Mouse (Mus musculus): ENCODE data around the gene Uchl3. TPM values are rescaled to one million over a fixed set of nuclear protein-coding genes. Genes with fewer than 3 reads are reported as not detected.

Uchl3 gene
- polyA plus RNA-seq, 1 experiment = 38.9 TPM

DNA sequence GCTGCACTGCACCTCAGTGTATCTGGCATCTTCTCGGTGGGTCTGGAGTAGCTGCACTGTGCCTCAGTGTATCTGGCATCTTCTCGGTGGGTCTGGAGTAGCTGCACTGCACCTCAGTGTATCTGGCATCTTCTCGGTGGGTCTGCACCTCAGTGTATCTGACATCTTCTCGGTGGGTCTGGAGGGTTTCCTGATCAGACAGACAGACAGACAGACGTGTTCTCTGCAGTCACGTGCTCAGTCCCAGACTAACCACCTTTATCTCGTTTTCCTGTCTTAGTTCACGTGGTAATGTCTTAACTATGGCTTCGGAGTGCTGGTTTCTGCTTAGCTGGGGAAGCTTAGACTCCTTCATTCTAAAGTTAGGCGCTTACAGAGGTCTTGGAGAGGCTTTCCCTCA lies 2.5 kb downstream of the Uchl3 start:
- Histone ChIP-seq H3K79me3 (ENCODE audit: low read depth) (peaks cover 15% of the 10 kb centered on the region), H3K27me3 (ENCODE audit: control insufficient read depth, insufficient read depth, insufficient read length) (no peaks in the 10 kb centered on the region), H3K79me2 (ENCODE audit: control insufficient read depth, insufficient read depth) (peaks cover 42% of the 10 kb centered on the region), H3ac (ENCODE audit: control insufficient read depth, insufficient read length, low read depth) (no peak overlapping the region), H3K36me3 (ENCODE audit: control insufficient read depth, insufficient read depth) (peaks cover 9% of the 10 kb centered on the region), H3K4me3 (ENCODE audit: insufficient read depth, poor library complexity, severe bottlenecking) (no peak overlapping the region)
- no peak for TF ChIP-seq USF1 (IDR thresholded peaks at IDR 0.05; ENCODE audit: low read depth)
- no peak for TF ChIP-seq MYOD1 (IDR thresholded peaks at IDR 0.05; ENCODE audit: control insufficient read depth, insufficient read length, low read depth)
- no peak for TF ChIP-seq CTCF (IDR thresholded peaks at IDR 0.05; ENCODE audit: control insufficient read depth, insufficient read depth, insufficient read length)
- no peak for TF ChIP-seq CEBPB (IDR thresholded peaks at IDR 0.05; ENCODE audit: low read depth)
- no peak for TF ChIP-seq FOSL1 (IDR thresholded peaks at IDR 0.05; ENCODE audit: insufficient read depth, low read length, poor library complexity, severe bottlenecking)
- TF ChIP-seq MAX (IDR thresholded peaks at IDR 0.05) = no peak
- TF ChIP-seq MYOG (IDR thresholded peaks at IDR 0.05; ENCODE audit: control insufficient read depth, extremely low read depth, insufficient read length) = no peak

DNA sequence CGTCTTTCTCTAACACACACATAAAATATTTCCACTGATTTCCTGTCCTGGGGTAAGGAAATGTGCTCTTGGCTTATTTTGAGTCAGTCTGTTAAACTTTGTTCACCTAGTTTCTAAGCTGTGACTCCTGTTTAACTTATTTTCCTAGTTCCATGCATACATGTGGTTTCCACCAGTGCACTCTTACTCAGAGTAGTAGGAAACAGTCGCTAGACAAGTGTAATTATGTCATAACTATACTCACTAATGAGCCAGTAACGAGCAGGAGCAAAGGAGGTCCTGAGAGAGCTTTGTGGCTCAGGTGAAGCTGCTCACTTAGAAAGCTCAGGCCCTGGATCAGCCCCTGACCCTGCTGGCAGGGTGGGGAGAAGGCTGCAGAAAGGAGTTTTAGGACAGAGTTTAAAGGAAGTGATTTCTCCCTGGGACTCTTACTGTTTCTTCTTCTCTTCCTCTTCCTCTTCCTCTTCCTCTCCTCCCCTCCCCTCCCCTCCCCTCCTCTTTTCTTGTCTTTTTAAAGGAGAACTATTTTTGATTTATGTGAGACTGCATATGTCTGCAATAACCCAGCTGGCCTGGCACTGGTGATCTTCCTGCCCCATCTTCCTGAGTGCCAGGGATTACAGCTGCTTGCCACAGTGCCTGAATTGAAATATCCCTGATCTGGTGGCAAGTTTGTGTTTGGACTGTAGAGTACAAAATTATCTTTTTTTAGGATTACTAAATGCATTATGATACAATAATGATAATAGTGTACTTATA lies 8.1 kb downstream of the Uchl3 start:
- peaks cover 16% of the 10 kb centered on the region for H3K79me2 ChIP-seq (ENCODE audit: control insufficient read depth, insufficient read depth)
- H3K4me3 ChIP-seq (ENCODE audit: insufficient read depth, poor library complexity, severe bottlenecking) = no peak overlapping the region
- no peaks in the 10 kb centered on the region for H3K27me3 ChIP-seq (ENCODE audit: control insufficient read depth, insufficient read depth, insufficient read length)
- peaks cover 23% of the 10 kb centered on the region for H3K36me3 ChIP-seq (ENCODE audit: control insufficient read depth, insufficient read depth)
- no peaks in the 10 kb centered on the region for H3K79me3 ChIP-seq (ENCODE audit: low read depth)
- no peak for TF ChIP-seq MYOD1 (IDR thresholded peaks at IDR 0.05; ENCODE audit: control insufficient read depth, insufficient read length, low read depth)
- TF ChIP-seq CTCF (IDR thresholded peaks at IDR 0.05; ENCODE audit: control insufficient read depth, insufficient read depth, insufficient read length) = no peak
- TF ChIP-seq FOSL1 (IDR thresholded peaks at IDR 0.05; ENCODE audit: insufficient read depth, low read length, poor library complexity, severe bottlenecking) = no peak
- no peak for TF ChIP-seq CEBPB (IDR thresholded peaks at IDR 0.05; ENCODE audit: low read depth)
- no peak for TF ChIP-seq MAX (IDR thresholded peaks at IDR 0.05)
- TF ChIP-seq MYOG (IDR thresholded peaks at IDR 0.05; ENCODE audit: control insufficient read depth, extremely low read depth, insufficient read length) = no peak
- TF ChIP-seq USF1 (IDR thresholded peaks at IDR 0.05; ENCODE audit: low read depth) = no peak
- H3ac ChIP-seq (ENCODE audit: control insufficient read depth, insufficient read length, low read depth) = no peak overlapping the region

DNA sequence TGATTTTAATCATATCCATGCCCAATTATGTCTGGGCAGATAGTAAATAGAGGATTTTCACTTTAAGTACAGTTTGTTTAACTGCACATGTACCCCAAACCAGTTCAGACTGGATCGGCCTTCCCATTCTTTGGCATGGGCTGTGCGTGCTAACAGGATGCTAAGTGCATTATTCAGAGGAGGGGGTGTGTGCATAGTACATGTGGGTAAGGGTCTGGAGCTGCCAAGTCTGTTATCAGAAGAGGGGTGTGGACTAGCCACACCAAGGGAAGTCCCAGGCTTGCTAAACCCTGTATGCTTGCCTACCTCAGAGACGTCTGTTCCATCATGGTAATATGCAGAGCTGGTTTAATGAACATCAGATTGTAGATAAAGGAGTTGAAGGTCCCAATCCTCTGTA lies 10.5 kb downstream of the Uchl3 start:
- no peaks in the 10 kb centered on the region for H3K79me3 ChIP-seq (ENCODE audit: low read depth)
- no peak overlapping the region for H3ac ChIP-seq (ENCODE audit: control insufficient read depth, insufficient read length, low read depth)
- H3K79me2 ChIP-seq (ENCODE audit: control insufficient read depth, insufficient read depth) = no peaks in the 10 kb centered on the region
- TF ChIP-seq CEBPB (IDR thresholded peaks at IDR 0.05; ENCODE audit: low read depth) (no peak), MYOG (IDR thresholded peaks at IDR 0.05; ENCODE audit: control insufficient read depth, extremely low read depth, insufficient read length) (no peak), MAX (IDR thresholded peaks at IDR 0.05) (no peak), CTCF (IDR thresholded peaks at IDR 0.05; ENCODE audit: control insufficient read depth, insufficient read depth, insufficient read length) (no peak), USF1 (IDR thresholded peaks at IDR 0.05; ENCODE audit: low read depth) (no peak), MYOD1 (IDR thresholded peaks at IDR 0.05; ENCODE audit: control insufficient read depth, insufficient read length, low read depth) (no peak), FOSL1 (IDR thresholded peaks at IDR 0.05; ENCODE audit: insufficient read depth, low read length, poor library complexity, severe bottlenecking) (no peak)
- H3K36me3 ChIP-seq (ENCODE audit: control insufficient read depth, insufficient read depth) = peaks cover 38% of the 10 kb centered on the region
- H3K27me3 ChIP-seq (ENCODE audit: control insufficient read depth, insufficient read depth, insufficient read length) = no peaks in the 10 kb centered on the region
- H3K4me3 ChIP-seq (ENCODE audit: insufficient read depth, poor library complexity, severe bottlenecking) = no peak overlapping the region

DNA sequence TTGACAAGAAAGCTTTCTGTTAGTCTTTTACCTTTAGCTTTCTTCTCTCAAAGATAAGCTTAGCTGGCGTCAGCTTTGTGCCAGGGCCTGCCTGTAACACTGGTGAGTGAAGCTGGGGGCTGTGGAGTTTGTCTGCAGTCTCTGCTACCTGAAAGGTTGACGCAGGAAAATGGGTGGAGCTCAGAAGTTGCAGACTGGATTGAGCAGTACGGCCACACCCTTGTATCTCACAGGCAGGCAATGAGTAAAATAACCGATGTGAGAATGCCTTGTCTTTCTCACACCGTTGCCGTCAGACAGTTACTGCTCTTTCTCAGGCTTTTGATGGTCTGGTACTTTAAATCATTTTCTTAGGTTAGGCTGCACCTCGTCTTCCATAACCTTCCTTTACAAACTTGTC lies 12.3 kb downstream of the Uchl3 start:
- Histone ChIP-seq H3K79me2 (ENCODE audit: control insufficient read depth, insufficient read depth) (no peaks in the 10 kb centered on the region), H3K36me3 (ENCODE audit: control insufficient read depth, insufficient read depth) (peaks cover 39% of the 10 kb centered on the region), H3K27me3 (ENCODE audit: control insufficient read depth, insufficient read depth, insufficient read length) (no peaks in the 10 kb centered on the region), H3K79me3 (ENCODE audit: low read depth) (no peaks in the 10 kb centered on the region), H3ac (ENCODE audit: control insufficient read depth, insufficient read length, low read depth) (no peak overlapping the region), H3K4me3 (ENCODE audit: insufficient read depth, poor library complexity, severe bottlenecking) (no peak overlapping the region)
- TF ChIP-seq CTCF (IDR thresholded peaks at IDR 0.05; ENCODE audit: control insufficient read depth, insufficient read depth, insufficient read length) (no peak), FOSL1 (IDR thresholded peaks at IDR 0.05; ENCODE audit: insufficient read depth, low read length, poor library complexity, severe bottlenecking) (no peak), USF1 (IDR thresholded peaks at IDR 0.05; ENCODE audit: low read depth) (no peak), MYOD1 (IDR thresholded peaks at IDR 0.05; ENCODE audit: control insufficient read depth, insufficient read length, low read depth) (no peak)

DNA sequence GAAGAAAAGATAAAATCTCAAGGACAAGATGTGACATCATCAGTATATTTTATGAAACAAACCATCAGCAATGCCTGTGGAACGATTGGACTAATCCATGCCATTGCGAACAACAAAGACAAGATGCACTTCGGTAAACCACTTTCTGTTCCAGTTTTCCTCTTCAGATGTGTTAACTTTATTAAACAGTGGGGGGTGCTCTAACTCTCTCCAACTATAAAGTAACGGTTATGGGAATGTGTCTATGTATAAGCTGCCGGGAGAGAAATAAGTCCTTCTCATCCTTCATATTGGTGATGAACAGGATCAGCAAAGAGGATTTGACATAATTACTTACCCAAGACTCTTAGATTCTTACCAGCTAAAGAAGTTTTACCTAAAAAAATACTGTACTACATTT lies 12.8 kb downstream of the Uchl3 start:
- H3K79me3 ChIP-seq (ENCODE audit: low read depth) = no peaks in the 10 kb centered on the region
- no peaks in the 10 kb centered on the region for H3K79me2 ChIP-seq (ENCODE audit: control insufficient read depth, insufficient read depth)
- H3K36me3 ChIP-seq (ENCODE audit: control insufficient read depth, insufficient read depth) = peaks cover 38% of the 10 kb centered on the region
- TF ChIP-seq MYOG (IDR thresholded peaks at IDR 0.05; ENCODE audit: control insufficient read depth, extremely low read depth, insufficient read length) (no peak), MAX (IDR thresholded peaks at IDR 0.05) (no peak), CEBPB (IDR thresholded peaks at IDR 0.05; ENCODE audit: low read depth) (no peak), USF1 (IDR thresholded peaks at IDR 0.05; ENCODE audit: low read depth) (no peak), FOSL1 (IDR thresholded peaks at IDR 0.05; ENCODE audit: insufficient read depth, low read length, poor library complexity, severe bottlenecking) (no peak), CTCF (IDR thresholded peaks at IDR 0.05; ENCODE audit: control insufficient read depth, insufficient read depth, insufficient read length) (no peak), MYOD1 (IDR thresholded peaks at IDR 0.05; ENCODE audit: control insufficient read depth, insufficient read length, low read depth) (no peak)
- no peak overlapping the region for H3ac ChIP-seq (ENCODE audit: control insufficient read depth, insufficient read length, low read depth)
- no peaks in the 10 kb centered on the region for H3K27me3 ChIP-seq (ENCODE audit: control insufficient read depth, insufficient read depth, insufficient read length)
- no peak overlapping the region for H3K4me3 ChIP-seq (ENCODE audit: insufficient read depth, poor library complexity, severe bottlenecking)

Measured in C2C12 (cell line).